Mouse (Mus musculus): ENCODE data around the gene Neurl1a. TPM values are rescaled to one million over a fixed set of nuclear protein-coding genes. Genes with fewer than 3 reads are reported as not detected.

Gene Neurl1a
- polyA plus RNA-seq, 1 experiment from 2014 or later: 6.2 TPM

- Histone ChIP-seq H3K36me3 (peaks cover 65% of the 10 kb centered on the region), H3K4me3 (no peak overlapping the region), H3K9me3 (no peaks in the 10 kb centered on the region), H3K27me3 (no peaks in the 10 kb centered on the region), H3K27ac (peak overlapping the region; percentile 91), H3K4me1 (peaks cover 81% of the 10 kb centered on the region), H3K4me2 (peak overlapping the region; percentile 36), H3K9ac (peak overlapping the region; percentile 54)
- WGBS: 5% methylated on average over 19 of the region's 19 CpGs
- ATAC-seq (ENCODE audit: insufficient number of reproducible peaks, insufficient read depth, low FRiP score, low TSS enrichment, low read depth): 0 out of 2 replicates have a peak, but pooled peaks have one; percentile 29
Observed at GRCm38 (mm10) chr19:47301303-47302190, 122.9 kb downstream of the Neurl1a start.

GRCm38 (mm10) chr19:47302191-47302852 lies 123.7 kb downstream of the Neurl1a start:
- Histone ChIP-seq H3K4me3 (no peak overlapping the region), H3K36me3 (peaks cover 73% of the 10 kb centered on the region), H3K9me3 (no peaks in the 10 kb centered on the region), H3K4me1 (peaks cover 76% of the 10 kb centered on the region), H3K27ac (peak overlapping the region; percentile 91), H3K27me3 (no peaks in the 10 kb centered on the region), H3K4me2 (peak overlapping the region; percentile 36), H3K9ac (peak overlapping the region; percentile 54)
- no peak; the same call in 1 of the 2 replicates for ATAC-seq (ENCODE audit: insufficient number of reproducible peaks, insufficient read depth, low FRiP score, low TSS enrichment, low read depth)
- 50% methylated on average over 21 of the region's 21 CpGs for whole genome bisulfite sequencing

- H3K9ac ChIP-seq: 0 out of 2 replicates have a peak overlapping the region, but pooled peaks have one; percentile 32
- H3K4me3 ChIP-seq: no peak overlapping the region
- H3K27ac ChIP-seq: peak overlapping the region; percentile 91
- 83% methylated on average over 10 of the region's 10 CpGs for WGBS
- H3K4me2 ChIP-seq: no peak overlapping the region
- 0 out of 2 replicates have a peak, but pooled peaks have one; percentile 4 for ATAC-seq (ENCODE audit: insufficient number of reproducible peaks, insufficient read depth, low FRiP score, low TSS enrichment, low read depth)
- H3K4me1 ChIP-seq: peaks cover 68% of the 10 kb centered on the region
- H3K27me3 ChIP-seq: no peaks in the 10 kb centered on the region
- H3K9me3 ChIP-seq: no peaks in the 10 kb centered on the region
- peaks cover 76% of the 10 kb centered on the region for H3K36me3 ChIP-seq
Observed at GRCm38 (mm10) chr19:47303128-47303527, 124.5 kb downstream of the Neurl1a start.

- Histone ChIP-seq H3K4me3 (no peak overlapping the region), H3K27ac (peak overlapping the region; percentile 91; the same call in 1 of the 2 replicates)
- no peak for ATAC-seq (ENCODE audit: insufficient number of reproducible peaks, insufficient read depth, low FRiP score, low TSS enrichment, low read depth)
Observed at GRCm38 (mm10) chr19:47304170-47304745, 125.6 kb downstream of the Neurl1a start.

GRCm38 (mm10) chr19:47305401-47305800 lies 126.8 kb downstream of the Neurl1a start:
- Histone ChIP-seq H3K4me1 (peaks cover 60% of the 10 kb centered on the region), H3K36me3 (peaks cover 71% of the 10 kb centered on the region), H3K9ac (no peak overlapping the region), H3K4me2 (no peak overlapping the region), H3K4me3 (no peak overlapping the region), H3K9me3 (no peaks in the 10 kb centered on the region), H3K27ac (no peak overlapping the region), H3K27me3 (no peaks in the 10 kb centered on the region)
- 89% methylated on average over 10 of the region's 10 CpGs for WGBS
- ATAC-seq (ENCODE audit: insufficient number of reproducible peaks, insufficient read depth, low FRiP score, low TSS enrichment, low read depth): no peak

More at GRCm38 (mm10) chr19:47304170-47304745, 125.6 kb downstream of the Neurl1a start:
- WGBS: 90% methylated on average over 5 of the region's 5 CpGs
- H3K9me3 ChIP-seq: no peaks in the 10 kb centered on the region
- H3K4me1 ChIP-seq: peaks cover 58% of the 10 kb centered on the region
- H3K27me3 ChIP-seq: no peaks in the 10 kb centered on the region
- peaks cover 72% of the 10 kb centered on the region for H3K36me3 ChIP-seq
- H3K9ac ChIP-seq: 0 out of 2 replicates have a peak overlapping the region, but pooled peaks have one; percentile 11
- no peak overlapping the region for H3K4me2 ChIP-seq

GRCm38 (mm10) chr19:47306128-47306916 lies 127.7 kb downstream of the Neurl1a start:
- Histone ChIP-seq H3K27me3 (no peaks in the 10 kb centered on the region), H3K36me3 (peaks cover 74% of the 10 kb centered on the region), H3K9ac (no peak overlapping the region), H3K4me1 (peaks cover 59% of the 10 kb centered on the region), H3K27ac (no peak overlapping the region), H3K4me3 (no peak overlapping the region), H3K9me3 (no peaks in the 10 kb centered on the region), H3K4me2 (no peak overlapping the region)
- ATAC-seq (ENCODE audit: insufficient number of reproducible peaks, insufficient read depth, low FRiP score, low TSS enrichment, low read depth): no peak
- 91% methylated on average over 14 of the region's 14 CpGs for WGBS

GRCm38 (mm10) chr19:47306917-47307315 lies 128.3 kb downstream of the Neurl1a start:
- Histone ChIP-seq H3K9ac (no peak overlapping the region), H3K4me3 (no peak overlapping the region), H3K4me1 (peaks cover 59% of the 10 kb centered on the region), H3K4me2 (no peak overlapping the region), H3K36me3 (peaks cover 80% of the 10 kb centered on the region), H3K27ac (no peak overlapping the region), H3K9me3 (no peaks in the 10 kb centered on the region), H3K27me3 (no peaks in the 10 kb centered on the region)
- ATAC-seq (ENCODE audit: insufficient number of reproducible peaks, insufficient read depth, low FRiP score, low TSS enrichment, low read depth): no peak
- whole genome bisulfite sequencing: 92% methylated on average over 8 of the region's 8 CpGs

Small RNA genes within 50 kb of the gene (microRNA-seq; reads per million reads assigned to microRNA genes)
- not detected for gene Mir6995

Other genes with a start within 250 kb of the Neurl1a start
- gene Ina, start 164.1 kb upstream of the Neurl1a start, polyA plus RNA-seq (2015; fragmentation: Nextera tagmentation; extraction: Ambion mirVana): 8.4 TPM in 2 replicates
- gene Nt5c2, start 163.7 kb upstream of the Neurl1a start, polyA plus RNA-seq (2015; fragmentation: Nextera tagmentation; extraction: Ambion mirVana): 69.1 and 77.3 TPM in 2 replicates
- gene Pcgf6, start 127.9 kb upstream of the Neurl1a start, polyA plus RNA-seq (2015; fragmentation: Nextera tagmentation; extraction: Ambion mirVana): 24.3 and 24.4 TPM in 2 replicates
- 5.8 and 7.3 TPM in 2 replicates for gene Taf5, start 111.1 kb upstream of the Neurl1a start, polyA plus RNA-seq (2015; fragmentation: Nextera tagmentation; extraction: Ambion mirVana)
- 1,297 and 1,426 TPM in 2 replicates for gene Usmg5, start 88.2 kb upstream of the Neurl1a start, polyA plus RNA-seq (2015; fragmentation: Nextera tagmentation; extraction: Ambion mirVana)
- gene Pdcd11, start 88.1 kb upstream of the Neurl1a start, polyA plus RNA-seq (2015; fragmentation: Nextera tagmentation; extraction: Ambion mirVana): 11.5 TPM in 2 replicates
- gene Calhm2, start 40.5 kb upstream of the Neurl1a start, polyA plus RNA-seq (2015; fragmentation: Nextera tagmentation; extraction: Ambion mirVana): 11.1 and 11.8 TPM in 2 replicates
- gene Calhm1, start 34.6 kb upstream of the Neurl1a start, polyA plus RNA-seq (2015; fragmentation: Nextera tagmentation; extraction: Ambion mirVana): not detected in 2 replicates
- gene Calhm3, start 21.1 kb upstream of the Neurl1a start, polyA plus RNA-seq (2015; fragmentation: Nextera tagmentation; extraction: Ambion mirVana): not detected in 2 replicates

Measured in embryonic facial prominence, embryonic 13.5 days (tissue).